Mouse (Mus musculus): ENCODE results near the gene Mgat4d.
"Not testable (repeated sequence)": the region's sequence is repeated elsewhere in the genome, so short reads cannot be mapped to it uniquely, and the experiment has no call there.

The Mgat4d gene

DNA sequence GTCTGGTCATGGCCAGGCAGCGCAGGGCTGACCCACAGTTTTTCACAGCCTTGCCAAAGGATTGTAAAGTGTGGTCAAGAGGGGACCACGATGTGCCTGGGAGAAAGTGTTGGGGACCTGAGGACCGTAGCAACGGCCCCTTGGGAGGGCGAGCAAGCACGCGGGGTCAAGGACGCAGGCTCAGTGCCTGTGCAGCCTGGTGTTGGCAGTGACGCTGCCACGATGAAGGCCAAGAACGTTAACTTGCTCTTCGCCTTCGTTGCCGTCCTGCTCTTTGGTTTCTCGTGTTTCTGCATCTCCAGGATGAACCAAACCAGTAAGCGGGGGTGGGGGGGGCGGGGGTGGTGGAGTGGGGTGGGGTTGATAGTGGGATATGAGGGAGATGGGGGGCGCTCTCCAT, at the start of gene Mgat4d:
Gene Mgat4d (plus strand): TSS at position 209 of the 400 bp plus-strand sequence.
- DNase-seq (ENCODE audit: low read depth, low spot score), result no peak

DNA sequence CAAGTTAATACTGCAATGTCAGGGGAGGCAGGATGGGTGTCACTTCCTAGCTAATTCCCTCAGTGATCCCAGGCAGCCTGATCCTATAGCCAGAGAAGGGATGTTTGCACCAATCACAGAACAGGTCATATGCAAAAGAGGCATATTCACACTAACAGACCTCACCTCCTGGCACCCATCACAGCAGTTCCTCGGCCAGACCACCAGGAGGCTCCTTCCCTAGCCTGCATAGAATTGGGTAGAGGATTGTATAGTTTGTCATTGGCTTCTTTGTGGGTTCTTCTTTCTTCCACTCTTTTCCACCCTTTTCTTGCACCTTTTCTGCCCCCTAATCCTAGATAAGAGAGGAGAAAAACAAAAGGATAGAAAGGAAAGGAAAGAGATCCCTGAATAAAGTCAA, 48.1 kb upstream of the Mgat4d start:
- peak; percentile 14 for DNase-seq (ENCODE audit: low read depth, low spot score)

DNA sequence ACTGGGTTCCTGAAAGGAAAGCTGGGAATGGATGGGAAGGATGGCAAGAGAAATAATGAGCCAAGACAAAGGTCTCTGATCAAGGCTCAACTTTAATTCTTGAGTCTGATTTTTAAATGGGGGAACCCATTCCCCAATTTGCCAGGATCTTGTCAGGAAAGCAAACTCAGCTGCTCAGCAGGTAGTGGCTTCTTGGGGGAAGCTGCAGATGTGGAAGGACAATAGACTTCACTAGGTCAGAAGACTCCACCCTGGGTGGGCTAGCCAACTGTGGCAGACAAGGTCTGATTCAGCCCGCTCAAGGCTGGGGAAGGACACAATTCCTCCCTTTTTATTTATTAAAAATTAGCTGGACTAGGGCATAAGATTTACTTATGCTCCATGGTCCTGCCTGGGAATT, 43.3 kb upstream of the Mgat4d start:
- DNase-seq (ENCODE audit: low read depth, low spot score), result no peak

GRCm38 (mm10) chr8:83309836-83310235, 38.4 kb upstream of the Mgat4d start:
- DNase-seq (ENCODE audit: low read depth, low spot score), result no peak

GRCm38 (mm10) chr8:83315084-83315483, 33.2 kb upstream of the Mgat4d start:
- DNase-seq (ENCODE audit: low read depth, low spot score), result not testable (repeated sequence)

GRCm38 (mm10) chr8:83315691-83316090, 32.6 kb upstream of the Mgat4d start:
- DNase-seq (ENCODE audit: low read depth, low spot score), result no peak

- no peak for DNase-seq (ENCODE audit: low read depth, low spot score)
These were observed 27.7 kb upstream of the Mgat4d start for GRCm38 (mm10) chr8:83320543-83320942.

- no peak for DNase-seq (ENCODE audit: low read depth, low spot score)
These were observed 25.9 kb upstream of the Mgat4d start for GRCm38 (mm10) chr8:83322374-83322773.

DNA sequence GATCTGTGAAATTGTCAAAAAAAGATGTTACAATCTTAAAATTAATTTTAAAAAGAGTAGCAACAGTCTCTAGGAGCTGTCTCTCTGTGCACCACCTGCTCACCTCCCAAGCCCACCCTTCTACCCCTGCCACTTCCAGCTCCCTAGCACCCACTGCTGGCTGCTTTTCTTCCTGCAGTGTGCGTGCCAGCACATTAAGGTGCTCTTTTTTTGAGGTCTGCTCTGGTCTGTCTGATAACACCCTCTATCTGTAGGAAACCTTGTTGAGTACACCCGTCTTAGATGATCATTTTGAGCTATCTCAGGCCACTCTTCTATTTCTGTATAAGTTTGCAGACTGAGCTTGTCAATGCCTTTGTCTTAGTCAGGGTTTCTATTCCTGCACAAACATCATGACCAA, 25.2 kb upstream of the Mgat4d start:
- DNase-seq (ENCODE audit: low read depth, low spot score), result no peak

DNA sequence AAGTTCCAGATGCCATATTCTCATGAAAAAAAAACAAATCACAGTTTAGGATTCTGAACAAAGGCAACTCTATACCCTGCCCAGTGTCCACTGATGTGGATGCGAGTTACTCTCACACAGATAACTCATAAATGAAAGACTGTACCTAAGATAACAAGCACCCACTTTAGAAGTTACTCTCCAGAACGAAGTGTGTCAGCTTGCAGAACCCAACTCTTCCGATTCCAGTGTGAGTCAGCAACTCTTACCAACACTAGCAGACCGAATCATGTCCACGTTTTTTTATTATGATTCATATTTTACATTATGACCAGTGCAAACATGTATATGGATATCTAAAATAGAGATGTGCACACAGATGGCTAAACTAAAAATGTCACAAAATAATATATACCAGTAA, 20.4 kb upstream of the Mgat4d start:
- DNase-seq (ENCODE audit: low read depth, low spot score), result no peak

- peak; percentile 20 for DNase-seq (ENCODE audit: low read depth, low spot score)
These were observed 16.7 kb upstream of the Mgat4d start for GRCm38 (mm10) chr8:83331567-83331898.

GRCm38 (mm10) chr8:83331899-83332697, 16.2 kb upstream of the Mgat4d start, which contains the start of gene Elmod2:
Elmod2 (minus strand) TSS chr8:83332486.
- DNase-seq (ENCODE audit: low read depth, low spot score), result peak; percentile 97

GRCm38 (mm10) chr8:83332864-83333263, 15.4 kb upstream of the Mgat4d start:
- no peak for DNase-seq (ENCODE audit: low read depth, low spot score)

GRCm38 (mm10) chr8:83342076-83342475, 6.2 kb upstream of the Mgat4d start:
- no peak for DNase-seq (ENCODE audit: low read depth, low spot score)

- DNase-seq (ENCODE audit: low read depth, low spot score), result peak; percentile 18
These were observed 5.6 kb upstream of the Mgat4d start for GRCm38 (mm10) chr8:83342693-83343092.

- DNase-seq (ENCODE audit: low read depth, low spot score), result no peak
These were observed 3.0 kb downstream of the Mgat4d start for GRCm38 (mm10) chr8:83351315-83351714.

GRCm38 (mm10) chr8:83363156-83363769, 15.0 kb downstream of the Mgat4d start:
- no peak for DNase-seq (ENCODE audit: low read depth, low spot score)

GRCm38 (mm10) chr8:83377231-83377630, 29.0 kb downstream of the Mgat4d start:
- DNase-seq (ENCODE audit: low read depth, low spot score), result no peak

DNA sequence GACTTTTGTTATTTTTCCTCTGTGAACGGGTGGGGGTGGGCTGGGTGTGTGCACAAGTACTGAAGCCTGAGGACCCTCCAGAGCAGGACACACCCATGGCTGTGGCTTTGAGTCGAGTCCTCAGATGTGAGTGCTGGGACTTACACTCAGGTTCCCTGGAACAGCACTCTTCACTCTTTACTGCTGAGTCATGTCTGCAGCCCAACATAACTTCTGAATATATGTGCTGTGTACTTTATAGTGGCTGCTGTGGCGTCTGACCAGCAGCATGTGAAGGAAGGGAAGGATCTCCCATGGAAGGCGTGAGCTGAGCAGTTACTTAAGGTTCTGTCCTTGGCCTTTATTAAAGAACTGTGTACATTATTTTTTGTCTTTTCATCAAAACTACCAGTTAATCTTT, 31.9 kb downstream of the Mgat4d start:
- DNase-seq (ENCODE audit: low read depth, low spot score), result no peak

DNA sequence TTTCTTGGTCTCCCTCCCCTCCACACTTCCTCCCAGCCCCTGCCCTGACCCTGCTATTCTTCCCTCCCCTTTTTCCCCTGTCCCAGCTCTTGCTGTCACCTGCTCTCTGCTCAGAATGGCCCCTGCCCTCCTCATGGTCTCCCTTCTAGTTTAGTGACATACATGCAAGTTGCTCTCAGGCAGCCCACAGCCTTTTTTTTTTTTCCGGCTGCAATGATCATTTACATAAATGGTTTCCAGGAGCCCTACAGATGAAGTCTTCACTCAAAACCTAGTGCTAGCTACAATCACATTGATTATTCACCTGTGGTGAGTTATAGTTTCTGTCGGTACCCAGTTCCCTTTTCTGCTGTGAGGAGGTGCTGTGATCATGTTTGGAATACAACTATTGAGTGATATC, 32.7 kb downstream of the Mgat4d start:
- DNase-seq (ENCODE audit: low read depth, low spot score), result no peak

DNA sequence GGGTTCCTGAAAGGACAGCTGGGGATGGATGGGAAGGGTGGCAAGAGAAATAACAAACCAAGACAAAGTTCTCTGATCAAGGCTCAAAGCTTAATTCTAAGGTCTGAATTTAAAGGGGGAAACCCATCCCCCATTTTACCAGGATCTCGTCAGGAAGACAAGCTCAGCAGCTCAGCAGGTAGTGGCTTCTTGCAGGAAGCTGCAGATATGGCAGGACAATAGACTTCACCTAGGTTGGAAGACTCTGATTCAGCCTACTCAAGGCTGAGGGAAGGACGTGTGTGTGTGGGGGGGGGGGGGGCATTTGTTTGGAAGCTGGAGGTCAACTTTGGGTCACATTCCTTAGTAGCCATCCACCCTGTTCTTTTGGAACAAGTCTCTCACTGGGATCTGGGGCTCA, 34.6 kb downstream of the Mgat4d start:
- no peak for DNase-seq (ENCODE audit: low read depth, low spot score)

GRCm38 (mm10) chr8:83389316-83390005, 41.2 kb downstream of the Mgat4d start, which contains the start of gene Clgn:
Clgn (plus strand) TSS chr8:83389867.
- peak; percentile 46 for DNase-seq (ENCODE audit: low read depth, low spot score)
